Mouse (Mus musculus) left cerebral cortex, adult 9 months (tissue): Measurements from ENCODE around the gene Plin5.

Experiments
- DNase-seq, 2 experiments: peaks; one replicate each; pipeline ENCODE4 v3.0.0; 2022; ENCODE audit warnings: low spot score in 2 of 2

Gene Plin5

GRCm38 (mm10) chr17:56117251-56117710 is at the start of gene Plin5:
Gene Plin5, minus strand, starts transcription at chr17:56117596.
- DNase-seq, result no peak

GRCm38 (mm10) chr17:56165671-56166070 is 48.3 kb upstream of the Plin5 start:
- no peak for DNase-seq

GRCm38 (mm10) chr17:56164510-56164909 is 47.1 kb upstream of the Plin5 start:
- no peak for DNase-seq

- no peak for DNase-seq
Measured at GRCm38 (mm10) chr17:56163523-56164102, 46.2 kb upstream of the Plin5 start.

GRCm38 (mm10) chr17:56162231-56162774 is 44.9 kb upstream of the Plin5 start, which contains the start of gene Tnfaip8l1:
Gene Tnfaip8l1, plus strand, starts transcription at chr17:56162477.
- peak; percentile 91 to 97 for DNase-seq

GRCm38 (mm10) chr17:56159729-56160128 is 42.3 kb upstream of the Plin5 start:
- peak in 1 of 2 experiments; percentile 67 for DNase-seq

- DNase-seq, result no peak
Measured at GRCm38 (mm10) chr17:56153643-56154042, 36.2 kb upstream of the Plin5 start.

GRCm38 (mm10) chr17:56149897-56150296 is 32.5 kb upstream of the Plin5 start:
- DNase-seq, result no peak

- DNase-seq, result no peak
Measured at GRCm38 (mm10) chr17:56148790-56149618, 31.6 kb upstream of the Plin5 start.

GRCm38 (mm10) chr17:56148280-56148679 is 30.9 kb upstream of the Plin5 start:
- DNase-seq, result no peak

- no peak for DNase-seq
Measured at GRCm38 (mm10) chr17:56147420-56147819, 30.0 kb upstream of the Plin5 start.

GRCm38 (mm10) chr17:56146131-56146530 is 28.7 kb upstream of the Plin5 start:
- DNase-seq, result no peak

GRCm38 (mm10) chr17:56144546-56144945 is 27.1 kb upstream of the Plin5 start:
- DNase-seq, result no peak

GRCm38 (mm10) chr17:56141702-56142605 is 24.6 kb upstream of the Plin5 start:
- peak in 1 of 2 experiments; percentile 66 for DNase-seq

GRCm38 (mm10) chr17:56139858-56140595 is 22.6 kb upstream of the Plin5 start, which contains the start of gene Sema6b:
Gene Sema6b, minus strand, starts transcription at chr17:56140343.
- DNase-seq, result peak in 1 of 2 experiments; percentile 70

GRCm38 (mm10) chr17:56139355-56139754 is 22.0 kb upstream of the Plin5 start:
- DNase-seq, result no peak

GRCm38 (mm10) chr17:56137839-56138613 is 20.6 kb upstream of the Plin5 start:
- DNase-seq, result no peak

- DNase-seq, result no peak
Measured at GRCm38 (mm10) chr17:56136558-56136957, 19.2 kb upstream of the Plin5 start.

GRCm38 (mm10) chr17:56134463-56134971 is 17.1 kb upstream of the Plin5 start:
- peak in 1 of 2 experiments; percentile 60 for DNase-seq
